Mouse (Mus musculus) intestine, postnatal 0 days (tissue): ENCODE data around the gene Gm45837. TPM values are rescaled to one million over a fixed set of nuclear protein-coding genes. Genes with fewer than 3 reads are reported as not detected.
A peak's percentile ranks its signal among the peaks of the same experiment; 100 is the strongest.

Experiments
- ATAC-seq: fragments of 200-750 bp; cut with Nextera tagmentation; 2 replicates; pipeline ENCODE4 v1.8.0; 2017; ENCODE audit warnings: mild to moderate bottlenecking, moderate TSS enrichment, moderate library complexity
- H3K27ac ChIP-seq: fragments of 300-500 bp; sonication (generic); 2 replicates; pipeline ENCODE4 v1.5.1; 2014; ENCODE audit warnings: mild to moderate bottlenecking, low read depth, low read length, moderate library complexity
- H3K27me3 ChIP-seq: fragments of 300-500 bp; sonication (generic); replicated peaks from 2 replicates; pipeline ENCODE4 v1.6.1; 2014; ENCODE audit warnings: low read length, mixed read lengths; ENCODE audit not compliant: control insufficient read depth, insufficient read depth
- H3K36me3 ChIP-seq: fragments of 300-500 bp; sonication (generic); 2 replicates; pipeline ENCODE4 v1.6.1; 2014; ENCODE audit warnings: mild to moderate bottlenecking, moderate library complexity; ENCODE audit not compliant: control insufficient read depth, insufficient read depth
- H3K4me1 ChIP-seq: fragments of 300-500 bp; sonication (generic); replicated peaks from 2 replicates; pipeline ENCODE4 v1.6.1; 2014; ENCODE audit warnings: antibody characterized with exemption, low read length, mixed read lengths; ENCODE audit not compliant: control insufficient read depth, insufficient read depth
- H3K4me2 ChIP-seq: fragments of 300-500 bp; sonication (generic); replicated peaks from 2 replicates; pipeline ENCODE4 v1.6.1; 2014; ENCODE audit warnings: low read depth, mild to moderate bottlenecking, moderate library complexity
- H3K4me3 ChIP-seq: fragments of 300-500 bp; sonication (generic); 2 replicates; pipeline ENCODE4 v1.5.1; 2014; ENCODE audit warnings: low read depth, low read length
- H3K9ac ChIP-seq: fragments of 300-500 bp; sonication (generic); 2 replicates; pipeline ENCODE4 v1.6.1; 2014; ENCODE audit warnings: mild to moderate bottlenecking, low read depth, low read length
- H3K9me3 ChIP-seq: fragments of 300-500 bp; sonication (generic); 2 replicates; pipeline ENCODE4 v1.6.1; 2016; ENCODE audit warnings: mixed run types; ENCODE audit not compliant: control insufficient read depth
- CTCF ChIP-seq: sonication (generic); IDR thresholded peaks from 2 replicates; pipeline ENCODE4 v1.5.1; 2016; ENCODE audit warnings: low read depth, mild to moderate bottlenecking, control low read depth, antibody characterized with exemption, moderate library complexity
- WGBS: fragments of 180-500 bp; shearing (Covaris S2); extraction: QIAGEN DNeasy Blood & Tissue Kit; methylation state at CpG from one replicate; pipeline ENCODE4 v1.1.7; 2014; 5-methylcytosine and 5-hydroxymethylcytosine counted together
- polyA plus RNA-seq: library from polyadenylated mRNA; unstranded; fragments of >200 nt; fragmentation: Nextera tagmentation; extraction: Ambion mirVana; gene quantifications from 2 replicates; pipeline ENCODE4 v1.2.1, GENCODE M21; 2015

Gm45837 gene
- polyA plus RNA-seq, 1 experiment from 2014 or later = not detected

DNA sequence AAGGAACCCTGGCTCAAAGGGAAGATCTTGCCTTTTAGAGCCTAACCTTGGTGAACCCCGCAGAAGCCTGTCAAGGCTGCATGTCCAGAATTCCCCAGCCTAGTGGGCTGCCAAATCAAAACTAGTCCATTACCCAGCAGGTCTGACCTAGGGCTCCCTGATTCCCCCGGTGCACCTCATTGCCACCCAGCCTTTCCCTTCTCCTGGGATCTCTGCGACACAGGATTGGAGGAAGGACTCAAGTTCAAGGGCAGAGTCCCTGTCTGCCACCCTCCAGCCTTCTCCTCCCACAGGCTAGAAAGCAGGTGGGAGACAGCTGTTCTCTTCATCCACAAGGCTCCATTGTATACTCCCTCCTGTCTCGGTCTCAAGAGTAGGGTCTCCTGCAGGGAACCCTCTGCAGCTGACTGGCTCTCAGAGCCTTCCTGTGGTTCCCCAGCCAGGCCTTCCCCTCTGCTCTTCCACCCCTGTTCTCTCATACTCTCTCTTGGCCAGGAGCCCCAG, 47.6 kb downstream of the Gm45837 start:
- no peak overlapping the region for H3K4me2 ChIP-seq
- no peak overlapping the region for H3K27ac ChIP-seq
- no peak overlapping the region for H3K9ac ChIP-seq
- no peak overlapping the region for H3K4me3 ChIP-seq
- 69% methylated on average over 4 of the region's 4 CpGs for WGBS
- no peak for TF ChIP-seq CTCF
- H3K27me3 ChIP-seq = no peaks in the 10 kb centered on the region
- H3K36me3 ChIP-seq = no peaks in the 10 kb centered on the region
- no peaks in the 10 kb centered on the region for H3K4me1 ChIP-seq
- no peaks in the 10 kb centered on the region for H3K9me3 ChIP-seq
- ATAC-seq = no peak

DNA sequence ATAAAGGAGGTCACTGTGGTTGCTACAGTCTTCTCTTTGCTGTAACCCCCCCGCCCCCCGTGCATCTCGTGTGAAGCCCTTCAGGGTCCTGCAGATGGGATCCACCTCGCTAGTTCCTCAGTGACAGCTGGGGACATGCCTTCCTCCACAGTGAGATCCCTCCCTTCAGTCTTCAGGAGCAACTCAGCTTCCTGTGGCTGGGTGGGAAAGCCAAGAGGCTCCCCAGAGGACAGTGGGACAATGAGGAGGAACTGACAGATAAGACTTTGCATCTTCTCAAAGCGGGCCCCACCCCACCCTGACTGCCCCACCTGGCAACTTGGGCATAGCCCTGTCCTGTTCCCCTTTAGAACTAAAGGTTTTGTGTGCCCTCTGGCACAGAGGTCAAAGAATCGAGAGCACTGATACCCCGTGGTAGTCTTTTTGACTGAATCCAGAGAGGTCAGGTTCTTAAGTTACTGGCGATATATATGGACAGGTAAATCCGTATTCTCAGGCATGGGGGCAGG, 48.7 kb downstream of the Gm45837 start:
- 0 out of 2 replicates have a peak, but pooled peaks cover 2% of the 10 kb centered on the region for H3K27me3 ChIP-seq
- no peaks in the 10 kb centered on the region for H3K36me3 ChIP-seq
- TF ChIP-seq CTCF = no peak
- H3K4me1 ChIP-seq = no peaks in the 10 kb centered on the region
- H3K27ac ChIP-seq = no peak overlapping the region
- WGBS = 68% methylated on average over 9 of the region's 9 CpGs
- H3K9me3 ChIP-seq = no peaks in the 10 kb centered on the region
- no peak for ATAC-seq
- no peak overlapping the region for H3K9ac ChIP-seq
- no peak overlapping the region for H3K4me2 ChIP-seq
- H3K4me3 ChIP-seq = no peak overlapping the region

DNA sequence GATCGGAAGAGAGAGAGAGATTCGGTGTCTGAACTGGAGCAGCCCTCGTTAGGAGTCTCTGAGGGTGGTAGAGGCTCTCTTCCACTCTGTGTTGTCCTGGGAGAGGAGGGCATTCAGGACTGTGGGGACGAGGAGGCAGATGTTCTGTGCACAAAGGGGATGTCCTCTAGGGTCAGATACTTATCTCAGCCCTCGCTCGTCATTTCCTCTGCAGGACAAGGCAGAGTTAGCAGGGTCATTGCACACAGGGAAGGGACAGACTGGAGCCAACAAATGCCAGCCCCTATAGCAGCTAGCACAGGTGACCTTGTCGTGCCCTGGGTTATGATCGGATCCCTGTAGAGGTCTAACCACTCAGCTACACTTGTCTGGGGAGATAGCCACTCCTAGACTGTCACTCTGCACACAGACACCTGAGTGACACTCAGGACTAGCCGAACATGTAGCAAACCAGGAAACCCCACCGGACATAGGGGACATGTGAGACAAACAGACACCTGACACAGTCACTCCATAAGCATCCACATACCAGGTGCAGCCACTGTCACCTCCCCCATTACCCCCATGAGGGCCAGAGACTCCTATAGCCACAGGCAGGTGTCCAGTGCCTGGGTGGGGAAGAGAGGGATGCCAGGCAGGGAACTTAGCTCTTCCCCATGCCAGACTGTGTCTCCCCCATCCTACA, 49.4 kb downstream of the Gm45837 start:
- Histone ChIP-seq H3K9me3 (no peaks in the 10 kb centered on the region), H3K9ac (0 out of 2 replicates have a peak overlapping the region, but pooled peaks have one; percentile 22), H3K27me3 (0 out of 2 replicates have a peak, but pooled peaks cover 3% of the 10 kb centered on the region), H3K27ac (no peak overlapping the region), H3K36me3 (no peaks in the 10 kb centered on the region), H3K4me2 (no peak overlapping the region), H3K4me1 (no peaks in the 10 kb centered on the region), H3K4me3 (no peak overlapping the region)
- ATAC-seq = no peak
- 57% methylated on average over 10 of the region's 10 CpGs for WGBS
- TF ChIP-seq CTCF = no peak

DNA sequence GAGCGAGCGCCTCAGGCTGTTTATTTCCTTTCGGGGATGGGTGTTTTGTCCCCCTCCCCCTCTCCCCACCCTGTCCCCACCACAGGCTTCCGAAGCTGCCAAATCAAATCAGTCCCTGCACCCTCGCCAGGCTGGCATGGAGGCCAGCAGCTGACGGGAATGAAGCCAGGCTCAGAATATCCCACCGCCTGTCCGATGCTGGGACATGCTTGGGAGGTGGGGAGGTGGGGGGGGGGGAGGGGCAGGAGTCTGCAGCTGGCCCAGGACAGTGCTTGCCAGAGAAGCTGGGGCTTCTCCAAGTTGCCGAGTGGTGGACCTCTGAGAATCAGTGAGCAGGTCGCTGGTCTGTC, 49.9 kb downstream of the Gm45837 start:
- no peaks in the 10 kb centered on the region for H3K36me3 ChIP-seq
- 52% methylated on average over 10 of the region's 10 CpGs for WGBS

DNA sequence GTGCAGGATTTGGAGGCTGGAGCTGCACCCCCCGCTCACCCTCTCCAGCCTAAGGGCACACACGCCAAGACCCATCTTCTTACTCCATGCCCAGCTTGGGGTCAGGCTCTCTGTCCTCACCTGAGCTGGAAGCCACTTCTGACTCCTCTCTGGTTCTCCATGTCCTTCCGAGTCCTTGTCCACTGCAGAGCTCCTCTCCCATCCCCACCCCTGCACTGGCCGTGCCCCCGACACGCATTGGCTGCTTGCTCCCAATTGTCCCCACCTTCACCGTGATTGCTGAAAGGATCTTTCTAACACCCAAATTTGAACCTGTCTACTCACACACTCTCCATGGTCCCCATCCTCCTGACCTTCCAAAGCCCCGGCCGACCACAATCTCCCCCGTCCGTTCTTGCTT, 50.9 kb downstream of the Gm45837 start:
- H3K9me3 ChIP-seq = no peaks in the 10 kb centered on the region
- no peaks in the 10 kb centered on the region for H3K4me1 ChIP-seq
- TF ChIP-seq CTCF = no peak
- H3K36me3 ChIP-seq = no peaks in the 10 kb centered on the region
- H3K4me3 ChIP-seq = no peak overlapping the region
- WGBS = 75% methylated on average over 11 of the region's 11 CpGs
- no peak for ATAC-seq
- H3K27me3 ChIP-seq = 0 out of 2 replicates have a peak, but pooled peaks cover 3% of the 10 kb centered on the region
- no peak overlapping the region for H3K27ac ChIP-seq
- no peak overlapping the region for H3K9ac ChIP-seq
- no peak overlapping the region for H3K4me2 ChIP-seq

More for the DNA sequence above, 49.9 kb downstream of the Gm45837 start:
- 0 out of 2 replicates have a peak overlapping the region, but pooled peaks have one; percentile 22 for H3K9ac ChIP-seq
- no peak for ATAC-seq
- H3K4me3 ChIP-seq = no peak overlapping the region
- no peaks in the 10 kb centered on the region for H3K4me1 ChIP-seq
- no peak for TF ChIP-seq CTCF
- no peak overlapping the region for H3K4me2 ChIP-seq
- 0 out of 2 replicates have a peak, but pooled peaks cover 3% of the 10 kb centered on the region for H3K27me3 ChIP-seq
- H3K27ac ChIP-seq = no peak overlapping the region
- no peaks in the 10 kb centered on the region for H3K9me3 ChIP-seq

DNA sequence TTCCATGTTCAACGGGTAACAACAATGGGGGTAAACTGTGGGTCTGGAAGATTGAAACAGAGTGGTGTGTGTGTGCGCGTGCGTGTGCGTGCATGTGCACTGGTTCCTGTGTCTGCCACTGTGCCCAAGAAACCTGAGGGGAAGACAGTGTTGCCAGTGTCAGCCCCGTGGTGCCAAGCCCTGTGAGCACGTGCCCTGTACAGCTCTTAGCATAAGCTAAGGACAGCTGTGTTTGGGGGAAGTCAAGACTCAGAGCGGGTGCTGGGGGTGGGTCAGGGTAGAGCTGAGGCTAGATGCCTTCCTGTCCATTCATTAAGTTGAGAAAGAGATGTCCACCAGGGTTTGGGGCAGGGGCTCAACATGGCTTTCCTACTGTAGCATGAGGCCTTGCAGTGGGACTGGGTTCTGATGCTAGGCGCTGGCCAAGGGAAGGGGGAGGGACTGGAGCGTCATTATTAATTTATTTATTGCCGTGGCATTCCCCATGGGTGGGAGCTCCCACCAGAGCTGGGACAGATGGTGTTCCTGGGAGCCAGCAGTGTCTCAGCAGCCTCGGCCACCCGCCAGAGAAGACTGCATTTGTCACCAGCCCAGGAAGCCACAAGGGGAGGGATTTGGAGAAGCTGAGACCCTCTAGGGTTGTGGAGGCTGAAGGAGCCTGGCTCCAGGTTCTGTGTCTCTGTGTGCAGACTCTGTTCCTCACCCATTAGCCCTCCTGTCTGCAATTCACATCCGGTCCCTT, 51.8 kb downstream of the Gm45837 start:
- Histone ChIP-seq H3K36me3 (no peaks in the 10 kb centered on the region), H3K9ac (no peak overlapping the region), H3K27ac (no peak overlapping the region), H3K27me3 (0 out of 2 replicates have a peak, but pooled peaks cover 3% of the 10 kb centered on the region), H3K4me2 (no peak overlapping the region), H3K9me3 (no peaks in the 10 kb centered on the region), H3K4me3 (no peak overlapping the region), H3K4me1 (no peaks in the 10 kb centered on the region)
- ATAC-seq = no peak
- TF ChIP-seq CTCF = no peak
- WGBS = 69% methylated on average over 14 of the region's 14 CpGs
